Mouse (Mus musculus): ENCODE results near the gene Rasl10a.

DNA sequence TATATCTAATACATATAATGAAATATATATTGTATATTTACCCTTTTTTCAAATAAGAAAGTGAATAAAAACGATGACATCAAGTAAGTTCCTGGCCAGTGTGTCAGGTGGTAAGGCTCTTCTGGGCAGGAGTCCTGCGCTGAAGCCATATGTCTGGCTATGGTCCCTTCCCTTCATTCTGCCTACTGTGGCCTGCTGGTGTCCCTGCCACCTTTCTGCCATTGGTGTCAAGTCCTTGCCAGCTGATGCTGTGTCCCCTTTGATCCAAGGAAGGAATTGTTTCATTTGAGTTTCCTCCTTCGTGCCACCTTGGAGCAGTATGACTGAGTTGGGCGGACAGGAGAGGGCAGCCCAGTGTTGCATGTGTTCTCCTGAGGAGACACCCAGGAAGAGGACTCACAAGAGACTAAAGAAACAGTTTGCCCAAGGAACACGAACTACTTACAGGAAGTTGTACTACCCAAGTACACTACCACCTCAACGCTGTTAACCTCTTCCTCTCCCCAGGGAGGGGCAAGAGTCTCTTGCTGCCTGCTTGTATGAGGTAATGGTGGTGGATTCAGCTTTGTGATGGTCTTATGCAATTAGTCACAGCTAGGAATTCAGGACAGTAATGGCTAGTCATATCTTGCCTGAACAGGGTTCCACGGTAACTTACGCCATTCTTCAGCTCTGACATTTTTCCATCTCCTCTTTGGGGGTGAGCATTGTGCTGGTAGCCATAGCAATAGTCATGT is 15.1 kb upstream of the Rasl10a start:
- TF ChIP-seq POLR2A (IDR thresholded peaks at IDR 0.05; ENCODE audit: borderline replicate concordance, insufficient read depth, low read length) (no peak), CTCF (IDR thresholded peaks at IDR 0.05; ENCODE audit: borderline replicate concordance, insufficient read depth, low read depth, low read length) (no peak)
